25 mouse cellular contexts compared by ENCODE assay signal in genomic region chr5:3554198-3554597, GRCm38 (mm10). TPM values are rescaled to one million over a fixed set of nuclear protein-coding genes. Genes with fewer than 3 reads are reported as not detected.
DNase-seq lines count a peak whose midpoint lies in the region; ATAC-seq and TF ChIP-seq lines count a peak whose summit lies in the region.
"Had no signal": no experiment of that assay in that cellular context is flagged by ENCODE, and none has a peak within 500 bp of the region (broad histone marks: within the 10 kb centered on the region; RNA-seq: fewer than 3 reads in every experiment).

No protein-coding gene starts in this region.

- no peaks in the 10 kb centered on the region for H3K27me3 ChIP-seq in liver, adult 2 months (ENCODE audit: control insufficient read depth, insufficient read depth, low read length)
- H3K27me3 ChIP-seq in liver, embryonic 11.5 days (replicated peaks; ENCODE audit: control insufficient read depth, insufficient read depth, low read length) = no peaks in the 10 kb centered on the region
- no peaks in the 10 kb centered on the region for H3K27me3 ChIP-seq in MEL (ENCODE audit: control insufficient read depth in 1 of 2, insufficient read depth in 2 of 2, low read length in 2 of 2)
- no peaks in the 10 kb centered on the region for H3K27me3 ChIP-seq in stomach, postnatal 0 days (ENCODE audit: control insufficient read depth, insufficient read depth, low read length)
- H3K27me3 ChIP-seq: CH12.LX; embryonic facial prominence, embryonic 12.5 days; forebrain, embryonic 12.5 days had no signal

- peaks cover 4% of the 10 kb centered on the region; the same call in 1 of the 2 replicates for H3K79me2 ChIP-seq in liver, adult 2 months (ENCODE audit: control insufficient read depth, insufficient read depth, low read length)
- H3K79me2 ChIP-seq in MEL (ENCODE audit: control insufficient read depth, insufficient read depth, low read length, poor library complexity) = peaks cover 43% of the 10 kb centered on the region

- no peak for TF ChIP-seq RAD21 in MEL (IDR thresholded peaks at IDR 0.05; ENCODE audit: low read depth, low read length)

- TF ChIP-seq CTCF in liver, adult 2 months (IDR thresholded peaks at IDR 0.05; ENCODE audit: low read depth, low read length) = no peak
- TF ChIP-seq CTCF in MEL (IDR thresholded peaks at IDR 0.05 in 2 of 3, conservative IDR thresholded peaks at IDR 0.05 in 1 of 3; ENCODE audit: control insufficient read depth in 1 of 3, insufficient read depth in 1 of 3, low read depth in 2 of 3, low read length in 3 of 3, poor library complexity in 1 of 3, severe bottlenecking in 1 of 3) = no peak
- no peak for TF ChIP-seq CTCF in stomach, postnatal 0 days (IDR thresholded peaks at IDR 0.05; ENCODE audit: low read depth)

- 21% methylated on average over 2 of the region's 2 CpGs for WGBS in liver, adult 2 months
- 91% methylated on average over 2 of the region's 2 CpGs for WGBS in liver, embryonic 11.5 days
- 60% methylated on average over 2 of the region's 2 CpGs for WGBS in stomach, postnatal 0 days

- no peak overlapping the region for H3K27ac ChIP-seq in liver, adult 2 months (replicated peaks; ENCODE audit: insufficient read depth, low read depth, low read length)
- H3K27ac ChIP-seq in liver, embryonic 11.5 days (ENCODE audit: low read depth, low read length) = no peak overlapping the region
- no peak overlapping the region for H3K27ac ChIP-seq in MEL (ENCODE audit: control insufficient read depth, low read depth, low read length)
- H3K27ac ChIP-seq in stomach, postnatal 0 days (replicated peaks) = no peak overlapping the region
- H3K27ac ChIP-seq: embryonic facial prominence, embryonic 10.5 days; embryonic facial prominence, embryonic 12.5 days; forebrain, embryonic 10.5 days; forebrain, embryonic 12.5 days had no signal

- H3K9me3 ChIP-seq in liver, embryonic 11.5 days (ENCODE audit: control insufficient read depth, low read length) = no peaks in the 10 kb centered on the region
- H3K9me3 ChIP-seq in MEL (replicated peaks; ENCODE audit: insufficient read depth, low read length) = no peaks in the 10 kb centered on the region
- H3K9me3 ChIP-seq in stomach, postnatal 0 days (ENCODE audit: control insufficient read depth, low read length) = no peaks in the 10 kb centered on the region
- H3K9me3 ChIP-seq: embryonic facial prominence, embryonic 10.5 days; embryonic facial prominence, embryonic 12.5 days; forebrain, embryonic 10.5 days; forebrain, embryonic 12.5 days; G1E had no signal

- H3K4me3 ChIP-seq in liver, adult 2 months (ENCODE audit: insufficient read depth, low read depth, low read length) = no peak overlapping the region
- H3K4me3 ChIP-seq in liver, embryonic 11.5 days (ENCODE audit: low read depth, low read length) = no peak overlapping the region
- no peak overlapping the region for H3K4me3 ChIP-seq in MEL (ENCODE audit: control insufficient read depth in 1 of 2, insufficient read depth in 1 of 2, low read depth in 2 of 2, low read length in 2 of 2)
- no peak overlapping the region for H3K4me3 ChIP-seq in stomach, postnatal 0 days (ENCODE audit: low read depth, low read length)
- H3K4me3 ChIP-seq: embryonic facial prominence, embryonic 10.5 days; embryonic facial prominence, embryonic 12.5 days; forebrain, embryonic 10.5 days; forebrain, embryonic 12.5 days had no signal

- H3K36me3 ChIP-seq in liver, adult 2 months (ENCODE audit: control insufficient read depth, insufficient read depth, low read length) = peaks cover 24% of the 10 kb centered on the region
- H3K36me3 ChIP-seq in liver, embryonic 11.5 days (ENCODE audit: control insufficient read depth, insufficient read depth, low read length) = peaks cover 9% of the 10 kb centered on the region; the same call in 1 of the 2 replicates
- peaks cover 34 to 47% of the 10 kb centered on the region in 2 experiments for H3K36me3 ChIP-seq in MEL (ENCODE audit: control insufficient read depth in 1 of 2, insufficient read depth in 2 of 2, low read length in 2 of 2)
- no peaks in the 10 kb centered on the region; the same call in 1 of the 2 replicates for H3K36me3 ChIP-seq in stomach, postnatal 0 days (ENCODE audit: control insufficient read depth, insufficient read depth, low read length)

- peak; percentile 74 for DNase-seq in liver, adult 2 months (ENCODE audit: extremely low read depth, low read depth, low spot score)
- no peak for DNase-seq in liver, embryonic 11.5 days (ENCODE audit: low spot score)
- DNase-seq in 3T3-L1 (ENCODE audit: low read depth, low spot score) (peak; percentile 28), MEL (ENCODE audit: low read depth, low spot score) (no peak)
- DNase-seq in stomach, postnatal 0 days (ENCODE audit: low spot score) = peak; percentile 20
- no peak for DNase-seq in layer of hippocampus, postnatal 25 days (ENCODE audit: extremely low spot score in 1 of 2, low spot score in 1 of 2)
- DNase-seq: adrenal gland, adult 2 months; adrenal gland, postnatal 10 days; adrenal gland, postnatal 25 days; B cell, adult 2 months; cerebellum, adult 11 months; cerebellum, adult 18-20 months; cerebellum, adult 8-10 months; cerebellum, adult 9-11 months; cerebellum, postnatal 14 days had no signal

- no peak overlapping the region for H3K4me2 ChIP-seq in liver, embryonic 11.5 days
- H3K4me2 ChIP-seq in stomach, postnatal 0 days (replicated peaks; ENCODE audit: low read depth) = no peak overlapping the region
- H3K4me2 ChIP-seq: embryonic facial prominence, embryonic 12.5 days; forebrain, embryonic 12.5 days had no signal

- ATAC-seq in liver, embryonic 11.5 days (replicated peaks; ENCODE audit: low FRiP score) = no peak
- peak; percentile 86 for ATAC-seq in stomach, postnatal 0 days (ENCODE audit: low FRiP score, low TSS enrichment)
- no peak for ATAC-seq in megakaryocyte, adult 5-6 weeks (ENCODE audit: poor library complexity, severe bottlenecking)
- ATAC-seq: CD4-positive, CD25-positive, alpha-beta regulatory T cell, adult 4 months; forebrain, embryonic 14.5 days; forebrain, embryonic 16.5 days had no signal

- no peak for TF ChIP-seq POLR2A in liver, adult 2 months (IDR thresholded peaks at IDR 0.05; ENCODE audit: extremely low read depth, insufficient read depth, low read length)
- TF ChIP-seq POLR2A in MEL (IDR thresholded peaks at IDR 0.05; ENCODE audit: control insufficient read depth in 1 of 2, insufficient read depth in 1 of 2, low read depth in 1 of 2, low read length in 2 of 2, poor library complexity in 1 of 2) = no peak

- H3K4me1 ChIP-seq in liver, adult 2 months (ENCODE audit: control insufficient read depth, insufficient read depth, low read length) = peaks cover 4% of the 10 kb centered on the region; the same call in 1 of the 2 replicates
- H3K4me1 ChIP-seq in liver, embryonic 11.5 days (replicated peaks; ENCODE audit: control insufficient read depth, insufficient read depth, low read length) = no peaks in the 10 kb centered on the region
- H3K4me1 ChIP-seq in MEL (ENCODE audit: control insufficient read depth in 1 of 2, insufficient read depth in 2 of 2, low read length in 2 of 2) = peaks cover 2 to 17% of the 10 kb centered on the region in 2 experiments; a peak in 2 of 4 replicates
- H3K4me1 ChIP-seq in stomach, postnatal 0 days (replicated peaks; ENCODE audit: control insufficient read depth, insufficient read depth) = no peaks in the 10 kb centered on the region
- H3K4me1 ChIP-seq: embryonic facial prominence, embryonic 10.5 days; embryonic facial prominence, embryonic 12.5 days; forebrain, embryonic 10.5 days; forebrain, embryonic 12.5 days had no signal

- TF ChIP-seq EP300 in MEL (IDR thresholded peaks at IDR 0.05; ENCODE audit: low read depth in 1 of 2, low read length in 2 of 2) = no peak
- no peak for TF ChIP-seq EP300 in stomach, postnatal 0 days (optimal IDR thresholded peaks at IDR 0.05)

- H3K9ac ChIP-seq in liver, adult 2 months (ENCODE audit: low read depth, low read length) = no peak overlapping the region
- H3K9ac ChIP-seq in liver, embryonic 11.5 days (ENCODE audit: low read depth, low read length) = no peak overlapping the region
- H3K9ac ChIP-seq in MEL (ENCODE audit: control insufficient read depth, low read depth, low read length, poor library complexity, severe bottlenecking) = no peak overlapping the region
- H3K9ac ChIP-seq in stomach, postnatal 0 days (ENCODE audit: low read length) = no peak overlapping the region
- H3K9ac ChIP-seq: embryonic facial prominence, embryonic 12.5 days; forebrain, embryonic 12.5 days had no signal

RNA-seq across cellular contexts. Expression of gene Fam133b, which starts 10.6 kb away (rescaled TPM):
- 9.0 and 10.9 TPM in 2 replicates for total RNA-seq in liver, adult 2 months (2014; rRNA removed)
- 2.3 and 3.0 TPM in 2 replicates for polyA plus RNA-seq in liver, adult 2 months (2012; rRNA removed)
- 26.2 and 28.4 TPM in 2 replicates for polyA plus RNA-seq in liver, embryonic 11.5 days (2014; fragmentation: Nextera tagmentation; extraction: Ambion mirVana)
- total RNA-seq in MEL (2012; rRNA removed) = 36.2 and 39.4 TPM in 2 replicates
- polyA plus RNA-seq in MEL (2012; ENCODE audit: insufficient read depth in 1 of 2, insufficient read length in 2 of 2, low read depth in 1 of 2, low replicate concordance in 2 of 2, missing spikeins in 1 of 2) = 10 to 100 TPM in 1 of 2 experiments, not detected in 1; 56.0 TPM
- polyA plus RNA-seq in stomach, postnatal 0 days (2015; fragmentation: Nextera tagmentation; extraction: Ambion mirVana) = 14.7 and 16.4 TPM in 2 replicates
- total RNA-seq in megakaryocyte, adult 5-6 weeks (2015) = 37.1 and 39.5 TPM in 2 replicates
- total RNA-seq in megakaryocyte, adult 5-6 weeks (2017) = 47.1 and 50.9 TPM in 2 replicates
- 10 to 100 TPM; 37.5 to 46.2 TPM for total RNA-seq in layer of hippocampus, postnatal 25 days (2021)

RNA-seq across cellular contexts. Expression of gene 1700109H08Rik, which starts 17.2 kb away (rescaled TPM):
- 1.8 TPM in 2 replicates for total RNA-seq in liver, adult 2 months (2014; rRNA removed)
- 0.35 and 0.93 TPM in 2 replicates for polyA plus RNA-seq in liver, adult 2 months (2012; rRNA removed)
- 1.8 and 3.1 TPM in 2 replicates for polyA plus RNA-seq in liver, embryonic 11.5 days (2014; fragmentation: Nextera tagmentation; extraction: Ambion mirVana)
- total RNA-seq in MEL (2012; rRNA removed) = 1.6 and 1.9 TPM in 2 replicates
- polyA plus RNA-seq in MEL (2012; ENCODE audit: insufficient read depth in 1 of 2, insufficient read length in 2 of 2, low read depth in 1 of 2, low replicate concordance in 2 of 2, missing spikeins in 1 of 2) = 1 to 10 TPM in 1 of 2 experiments, not detected in 1; 4.2 TPM
- polyA plus RNA-seq in stomach, postnatal 0 days (2015; fragmentation: Nextera tagmentation; extraction: Ambion mirVana) = 0.61 and 0.91 TPM in 2 replicates
- total RNA-seq in megakaryocyte, adult 5-6 weeks (2015) = 4.5 and 12.2 TPM in 2 replicates
- total RNA-seq in megakaryocyte, adult 5-6 weeks (2017) = 4.9 and 5.0 TPM in 2 replicates
- total RNA-seq in layer of hippocampus, postnatal 25 days (2021) = 1 to 10 TPM; 2.5 to 7.3 TPM

RNA-seq across cellular contexts. Expression of gene Pex1, which starts 41.7 kb away (rescaled TPM):
- total RNA-seq in liver, adult 2 months (2014; rRNA removed) = 20.5 and 21.6 TPM in 2 replicates
- 8.8 and 9.0 TPM in 2 replicates for polyA plus RNA-seq in liver, adult 2 months (2012; rRNA removed)
- polyA plus RNA-seq in liver, embryonic 11.5 days (2014; fragmentation: Nextera tagmentation; extraction: Ambion mirVana) = 7.7 and 9.3 TPM in 2 replicates
- 5.2 and 6.3 TPM in 2 replicates for total RNA-seq in MEL (2012; rRNA removed)
- polyA plus RNA-seq in MEL (2012; ENCODE audit: insufficient read depth in 1 of 2, insufficient read length in 2 of 2, low read depth in 1 of 2, low replicate concordance in 2 of 2, missing spikeins in 1 of 2) = 10 to 100 TPM in 1 of 2 experiments, not detected in 1; 19.4 TPM
- polyA plus RNA-seq in stomach, postnatal 0 days (2015; fragmentation: Nextera tagmentation; extraction: Ambion mirVana) = 6.2 and 8.7 TPM in 2 replicates
- 10.4 and 22.3 TPM in 2 replicates for total RNA-seq in megakaryocyte, adult 5-6 weeks (2015)
- 16.6 TPM in 2 replicates for total RNA-seq in megakaryocyte, adult 5-6 weeks (2017)
- 10 to 100 TPM; 22.9 to 24.7 TPM for total RNA-seq in layer of hippocampus, postnatal 25 days (2021)

RNA-seq across cellular contexts. Expression of gene Rbm48, which starts 42.2 kb away (rescaled TPM):
- total RNA-seq in liver, adult 2 months (2014; rRNA removed) = 6.5 and 7.9 TPM in 2 replicates
- polyA plus RNA-seq in liver, adult 2 months (2012; rRNA removed) = 2.2 and 2.9 TPM in 2 replicates
- polyA plus RNA-seq in liver, embryonic 11.5 days (2014; fragmentation: Nextera tagmentation; extraction: Ambion mirVana) = 12.7 and 13.0 TPM in 2 replicates
- total RNA-seq in MEL (2012; rRNA removed) = 12.0 and 12.7 TPM in 2 replicates
- 10 to 100 TPM in 1 of 2 experiments, not detected in 1; 12.9 TPM for polyA plus RNA-seq in MEL (2012; ENCODE audit: insufficient read depth in 1 of 2, insufficient read length in 2 of 2, low read depth in 1 of 2, low replicate concordance in 2 of 2, missing spikeins in 1 of 2)
- 7.0 TPM in 2 replicates for polyA plus RNA-seq in stomach, postnatal 0 days (2015; fragmentation: Nextera tagmentation; extraction: Ambion mirVana)
- 9.8 and 10.4 TPM in 2 replicates for total RNA-seq in megakaryocyte, adult 5-6 weeks (2015)
- total RNA-seq in megakaryocyte, adult 5-6 weeks (2017) = 17.4 and 18.1 TPM in 2 replicates
- total RNA-seq in layer of hippocampus, postnatal 25 days (2021) = 1 to 10 TPM; 9.6 to 9.9 TPM

Comparison
In these comparisons a context has a peak if more than half of its experiments do, and no peak if none do; other contexts are left out.
1. DNase-seq: peak in liver, adult 2 months (single experiment), 3T3-L1 (single experiment) and stomach, postnatal 0 days (single experiment); none in liver, embryonic 11.5 days (single experiment), MEL (single experiment) and layer of hippocampus, postnatal 25 days (0 of 2).